Mouse (Mus musculus): ENCODE measurements at regions not wholly inside any gene's neighbourhood (a gene's known extent, or its start where the extent isn't known, plus 50 kb on each side); places are given as distances from the start of the nearest gene placed in this dataset.

DNA sequence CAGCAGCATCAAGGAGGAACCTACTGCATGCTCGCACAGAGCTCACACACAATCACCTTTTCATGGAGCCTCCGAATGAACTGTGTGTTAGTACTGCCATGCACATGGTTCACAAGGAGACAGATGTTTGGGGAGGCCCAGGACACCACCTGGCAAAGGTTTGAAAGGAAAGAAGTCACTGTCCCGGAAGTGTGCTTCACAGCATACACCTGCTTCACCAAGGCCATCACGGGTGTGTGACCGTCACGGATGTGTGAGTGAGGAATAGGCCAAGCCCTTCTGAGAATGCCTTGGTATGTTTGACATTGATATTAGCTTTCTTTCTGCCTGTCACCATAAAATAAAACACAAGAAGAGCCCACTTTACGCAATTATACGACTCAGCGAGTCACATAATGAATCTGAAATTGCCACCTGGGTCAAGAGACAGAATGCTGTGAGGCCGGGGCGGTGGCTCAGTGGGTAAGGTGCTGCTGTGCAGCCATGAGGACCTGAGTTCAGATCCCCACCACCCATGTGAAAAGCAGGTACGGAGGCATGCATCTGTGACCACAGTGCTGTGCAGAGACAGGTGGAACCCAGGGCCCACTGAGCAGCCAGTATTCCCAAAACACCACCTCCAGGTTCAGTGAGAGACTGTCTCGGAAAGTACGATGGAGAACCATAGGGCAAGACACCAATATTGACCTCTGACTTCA, 162.3 kb upstream of the Sh3bp4 start:
- peak; percentile 79 for DNase-seq

DNA sequence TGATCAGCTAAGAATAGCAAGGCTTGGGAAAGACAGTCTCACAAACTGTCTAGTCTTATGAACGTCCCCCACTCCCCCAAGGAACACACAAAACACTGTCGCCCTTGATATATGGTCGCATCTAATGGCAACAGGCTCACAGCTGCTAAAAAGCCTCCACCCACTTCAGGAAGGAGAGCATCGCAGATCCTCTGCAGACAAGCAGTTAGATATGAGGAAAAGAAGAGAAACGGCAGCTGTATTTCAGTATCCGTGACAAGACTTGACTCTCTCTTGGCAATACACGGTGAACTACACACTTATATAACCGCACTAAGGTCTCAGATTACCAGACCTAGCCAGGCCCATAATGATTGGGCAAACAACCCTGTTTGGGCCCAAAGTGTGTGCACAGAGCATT, 161.5 kb upstream of the Sh3bp4 start:
- DNase-seq, result peak; percentile 72

DNA sequence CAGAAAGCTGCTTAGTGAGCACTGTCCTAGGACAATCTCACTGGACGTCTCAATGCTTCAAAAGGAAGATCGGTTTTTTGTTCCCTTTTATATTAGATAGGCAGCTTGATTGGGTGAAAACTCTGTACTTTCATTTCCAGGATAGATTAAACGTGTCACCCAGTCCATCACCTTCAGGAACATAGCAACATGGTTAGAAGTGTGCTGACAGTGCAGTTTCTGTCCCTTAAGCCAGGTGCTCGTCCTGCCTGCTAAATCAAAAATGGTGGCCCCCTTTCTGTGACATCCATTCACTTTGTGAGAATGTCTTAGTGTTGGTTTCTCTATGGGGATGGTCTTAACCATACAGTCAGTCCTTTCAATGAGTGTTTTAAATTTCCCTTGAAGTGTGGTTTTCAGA, 160.9 kb upstream of the Sh3bp4 start:
- DNase-seq, result no peak

DNA sequence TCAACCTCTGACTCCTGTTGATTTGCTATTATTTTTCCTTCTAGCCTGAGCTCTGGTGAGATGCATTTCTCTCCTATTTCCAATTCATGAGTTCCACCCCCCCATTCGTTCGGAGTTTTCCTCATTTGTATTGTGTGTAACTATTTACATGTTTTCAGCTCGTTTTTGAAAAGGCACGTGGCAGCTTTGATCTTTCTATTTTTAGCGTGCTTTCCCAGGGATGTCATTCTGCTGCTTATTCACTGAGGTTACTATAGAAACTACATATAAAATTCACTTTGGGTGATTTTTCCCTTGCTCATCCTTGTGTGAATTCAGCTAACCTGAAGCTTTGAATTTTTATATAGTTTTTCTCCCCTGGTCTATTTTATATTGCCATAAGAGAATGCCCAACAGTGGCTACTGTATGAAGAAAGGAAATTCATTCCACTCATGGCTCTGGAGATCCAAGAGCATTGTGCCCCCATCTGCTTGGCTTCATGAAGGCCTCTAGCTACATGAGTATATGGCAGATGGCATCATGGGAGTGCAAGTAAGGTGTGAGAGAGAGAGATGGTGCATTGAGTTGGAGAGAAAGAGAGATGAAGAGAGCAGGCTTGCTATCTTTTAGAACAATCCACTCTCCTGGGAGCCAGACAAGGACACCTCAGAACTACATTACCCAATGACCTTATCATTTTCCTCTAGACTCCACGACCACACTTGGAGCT, 160.2 kb upstream of the Sh3bp4 start:
- no peak for DNase-seq

DNA sequence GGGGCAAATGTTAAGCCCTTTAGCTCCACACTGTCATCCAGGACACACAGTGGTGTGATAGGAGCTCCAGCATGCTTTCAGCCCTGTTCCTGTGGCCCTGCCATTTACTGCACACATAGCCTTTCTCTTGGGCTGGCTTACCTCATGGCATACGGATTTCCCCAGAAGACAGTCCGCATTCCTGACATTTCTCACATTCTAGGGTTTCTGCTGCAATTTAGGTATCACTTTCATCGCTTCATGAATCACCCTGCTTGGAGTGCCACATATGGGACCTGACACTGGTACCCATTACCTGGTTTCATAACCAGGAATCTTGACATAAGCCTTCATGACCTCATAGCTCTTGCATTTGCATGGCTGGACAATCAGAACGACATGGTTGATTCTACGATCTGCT, 158.5 kb upstream of the Sh3bp4 start:
- no peak for DNase-seq

DNA sequence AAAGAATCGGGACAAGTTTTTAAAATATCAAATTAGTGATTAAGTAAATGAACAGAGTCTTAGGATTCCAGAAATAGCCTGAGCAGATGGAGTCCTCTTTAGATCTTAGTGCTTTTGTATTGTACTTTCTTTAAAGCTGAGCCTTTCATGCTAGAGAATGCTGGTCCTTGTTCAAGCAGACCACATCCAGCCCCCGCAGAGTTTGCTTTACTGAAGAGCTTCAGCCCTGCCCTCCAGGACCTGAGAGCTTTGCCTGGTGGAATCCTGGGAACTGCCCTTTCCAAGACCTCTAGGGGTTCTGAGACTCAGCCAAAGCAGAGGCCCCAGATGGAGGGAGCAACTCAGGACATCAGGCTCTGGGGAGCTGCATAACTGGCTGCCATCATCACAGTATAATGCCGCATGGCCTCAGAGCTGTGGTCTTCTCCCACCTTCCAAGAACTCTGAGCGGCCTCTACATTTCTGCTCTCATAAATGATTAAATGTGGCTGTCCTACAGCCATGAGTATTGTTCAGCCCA, 153.6 kb upstream of the Sh3bp4 start:
- DNase-seq, result peak; percentile 92

DNA sequence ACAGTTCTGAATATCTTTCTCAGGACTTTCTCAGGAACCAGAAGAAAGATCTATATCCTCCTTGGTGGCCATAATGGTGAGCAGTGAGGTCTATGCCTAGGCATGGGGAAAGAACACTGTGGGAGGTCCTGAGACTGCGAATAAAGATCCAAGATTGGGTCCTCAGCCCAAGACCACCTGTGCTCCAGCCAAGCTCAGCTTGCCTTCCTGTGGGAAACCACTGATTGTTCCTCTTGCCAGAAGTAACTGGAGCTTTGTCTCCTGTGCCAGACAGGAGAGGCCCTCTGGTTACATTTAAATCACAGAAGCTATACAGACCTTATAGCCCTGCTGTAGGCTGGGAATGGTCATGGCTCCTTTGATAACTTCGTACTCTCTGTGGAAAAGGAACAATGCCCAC, 148.8 kb upstream of the Sh3bp4 start:
- DNase-seq, result peak; percentile 65

DNA sequence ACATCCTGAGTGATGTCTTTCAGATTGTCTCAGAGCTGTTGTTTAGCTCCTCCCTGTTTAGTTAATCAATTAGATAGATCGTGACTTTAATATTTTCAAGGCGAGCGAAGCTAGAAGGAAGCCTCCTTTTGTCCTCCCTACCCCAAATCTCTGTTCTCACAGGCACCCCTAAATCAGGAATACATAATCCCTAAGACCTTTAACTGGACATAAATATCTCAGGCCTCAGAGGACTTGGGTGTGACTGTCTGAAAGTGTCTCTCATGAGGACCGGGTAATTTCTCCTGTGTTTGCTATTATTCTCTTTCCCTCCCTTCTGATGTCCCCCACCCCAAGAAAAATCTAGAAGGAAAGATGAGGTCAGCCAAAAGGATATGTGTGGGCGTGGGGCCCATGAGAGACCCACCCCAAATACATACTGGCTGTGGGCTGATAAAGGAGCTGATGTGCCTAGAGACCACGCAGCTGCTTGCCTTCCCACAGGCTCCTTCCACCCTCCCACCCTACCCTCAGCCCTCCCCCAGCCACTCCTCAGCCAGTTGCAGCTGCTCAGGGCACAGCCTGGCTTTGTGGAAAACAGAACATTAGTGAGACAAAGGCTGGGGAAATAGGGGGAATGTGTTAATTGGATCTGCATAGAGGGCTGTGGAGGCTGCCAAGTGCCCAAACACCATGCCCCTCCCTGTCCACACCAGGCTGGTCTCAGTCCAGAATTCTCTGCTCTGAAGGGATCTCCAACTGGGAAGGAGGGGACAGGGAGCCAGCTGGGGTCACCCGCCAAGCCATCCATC, 146.2 kb upstream of the Sh3bp4 start:
- DNase-seq, result peak; percentile 83

DNA sequence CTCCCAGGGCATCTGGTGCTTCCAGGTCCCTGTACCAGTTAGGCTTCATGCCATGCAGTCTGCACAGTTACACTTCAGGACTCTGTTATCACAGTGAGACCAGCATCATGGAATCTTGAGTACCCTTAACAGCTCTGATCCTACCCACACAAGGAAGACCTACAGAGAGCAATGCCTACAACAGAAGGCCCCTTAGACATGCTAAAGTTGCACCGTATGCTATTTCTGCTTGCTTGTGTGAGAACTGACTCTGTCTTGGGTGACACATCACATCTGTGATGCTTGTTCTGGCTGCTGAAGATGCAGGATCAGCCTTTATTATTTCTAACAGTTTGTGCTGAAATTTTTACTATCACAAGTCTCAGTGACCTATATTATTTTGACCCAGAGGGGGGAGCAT, 135.0 kb upstream of the Sh3bp4 start:
- DNase-seq, result no peak

DNA sequence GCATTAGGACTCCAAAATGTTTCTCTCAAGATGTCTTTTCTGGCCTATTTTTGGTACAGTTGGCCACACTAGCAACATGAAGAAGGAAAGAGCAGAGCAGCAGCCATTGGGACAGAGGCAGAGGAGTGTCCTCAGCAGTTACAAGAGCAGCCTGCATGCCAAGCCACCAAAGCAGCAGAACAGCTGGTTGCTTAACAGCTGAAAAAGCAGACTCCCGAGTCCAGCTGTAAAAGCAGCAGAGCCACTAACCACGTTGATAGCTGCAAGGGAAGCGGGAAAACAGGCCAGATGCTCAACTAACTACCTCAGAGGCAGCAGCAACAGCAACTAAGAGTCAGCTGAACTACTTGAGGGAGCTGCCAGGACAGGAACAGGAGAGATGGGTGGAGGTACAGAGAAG, 134.4 kb upstream of the Sh3bp4 start:
- DNase-seq, result peak; percentile 92

DNA sequence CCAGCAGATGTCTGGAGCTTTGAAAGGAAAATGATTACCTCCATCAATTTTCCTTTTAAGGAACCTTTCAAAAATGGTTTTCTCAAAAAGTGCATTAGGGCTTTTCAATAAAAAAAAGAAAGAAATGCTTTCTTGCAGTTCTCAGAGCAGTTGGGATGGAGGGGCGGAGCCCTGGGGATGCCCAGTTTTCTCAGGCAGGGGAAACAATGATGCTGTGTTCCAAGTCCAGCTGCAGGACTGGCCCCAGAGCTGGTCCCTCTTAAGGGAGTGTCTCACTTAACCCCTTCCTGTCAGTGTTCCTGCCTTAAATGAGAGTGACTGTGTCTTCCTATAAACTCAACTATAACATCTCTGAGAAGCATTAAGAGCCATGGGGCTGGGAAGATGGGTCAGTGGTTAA, 132.9 kb upstream of the Sh3bp4 start:
- no peak for DNase-seq

DNA sequence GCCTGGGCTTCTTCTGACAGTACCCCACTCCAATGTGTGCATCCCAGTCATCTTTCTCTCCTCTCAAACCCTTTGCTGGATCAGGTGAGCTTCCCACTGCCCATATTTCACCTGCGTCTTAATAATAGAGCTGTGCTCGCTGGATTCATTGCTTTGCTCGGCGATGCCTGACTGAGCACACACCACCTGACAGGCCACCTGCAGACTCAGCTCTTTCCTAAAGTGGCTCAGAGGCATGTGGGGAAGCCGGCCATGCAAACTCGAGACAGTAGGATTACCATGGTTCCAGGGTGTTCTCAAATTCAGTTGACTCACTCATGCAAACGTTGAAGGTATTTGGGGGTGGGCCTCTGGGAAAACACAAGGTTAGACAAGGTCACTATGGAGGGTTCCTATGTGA, 131.8 kb upstream of the Sh3bp4 start:
- DNase-seq, result peak; percentile 65

DNA sequence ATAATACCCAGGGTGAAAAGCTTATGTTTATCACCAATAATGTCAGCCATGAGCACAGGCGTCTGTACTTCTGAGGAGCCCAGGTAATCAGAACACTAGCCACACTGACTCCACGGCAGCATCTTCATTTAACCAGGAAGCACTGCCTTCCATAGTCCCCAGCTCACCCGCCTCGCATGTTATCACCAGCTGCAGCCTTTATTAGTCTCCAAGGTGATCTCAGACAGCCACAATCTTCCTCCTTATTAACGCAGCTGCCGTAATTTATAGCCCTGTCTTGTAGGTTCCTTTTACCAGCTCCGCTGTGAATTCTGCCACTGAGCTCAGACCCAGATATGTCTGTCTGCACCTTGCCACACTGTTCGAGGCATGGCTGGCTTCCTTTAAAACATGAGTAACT, 127.2 kb upstream of the Sh3bp4 start:
- DNase-seq, result no peak

DNA sequence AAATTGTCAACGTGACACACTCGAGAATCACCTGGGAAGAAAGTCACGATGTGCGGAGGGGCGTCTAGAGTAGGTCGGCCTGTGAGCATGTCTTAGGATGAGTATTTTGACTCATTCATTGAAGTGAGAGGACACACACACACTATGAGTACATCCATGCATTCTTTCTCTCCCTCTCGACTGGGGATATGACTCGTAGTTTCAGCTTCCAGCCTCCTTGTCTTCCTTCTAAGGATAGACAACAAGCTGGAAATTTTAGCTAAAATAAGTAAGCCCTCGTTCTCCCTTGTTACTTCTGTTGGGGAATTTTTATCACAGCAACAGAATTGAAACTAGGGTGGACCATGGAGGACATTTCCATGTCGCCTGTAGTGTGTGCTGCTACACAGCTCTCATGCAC, 124.3 kb upstream of the Sh3bp4 start:
- DNase-seq, result no peak

DNA sequence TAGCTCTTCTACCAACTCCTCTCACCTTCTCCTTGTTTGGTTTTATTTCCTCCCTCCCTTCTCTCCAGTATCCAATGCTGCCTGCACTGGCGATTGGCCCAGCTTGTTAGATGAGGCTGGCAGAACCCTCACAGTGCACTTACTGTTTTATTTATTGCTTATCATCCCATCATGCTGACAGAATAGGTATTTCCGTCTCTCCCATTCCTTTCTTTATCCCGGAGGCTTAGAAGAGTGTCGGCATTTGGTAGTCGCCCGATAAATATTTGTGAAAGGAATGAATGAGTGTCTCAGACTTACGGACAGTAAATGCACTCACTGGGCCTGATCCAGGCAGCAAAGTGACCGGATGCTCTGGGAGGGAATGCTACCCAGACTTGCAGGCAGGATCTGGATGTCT, 123.8 kb upstream of the Sh3bp4 start:
- no peak for DNase-seq

DNA sequence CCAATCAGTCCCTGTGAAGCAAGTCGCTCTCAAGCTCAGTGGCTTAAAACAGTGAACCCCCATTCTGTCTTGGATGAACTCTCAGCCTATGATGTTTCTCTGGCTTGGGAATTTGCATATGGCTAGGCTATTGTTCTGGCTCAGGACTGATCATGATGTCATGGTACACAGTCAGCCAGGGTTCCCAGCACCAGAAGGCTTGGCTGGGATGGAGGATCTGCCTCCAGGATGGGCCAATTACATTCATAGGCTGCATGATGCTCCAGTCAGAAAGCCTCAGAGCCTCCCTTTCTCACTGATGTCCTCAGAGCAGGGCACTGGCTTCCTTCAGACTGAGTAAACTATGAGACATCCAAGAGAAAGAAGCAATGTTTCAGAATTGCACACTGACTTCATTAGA, 120.3 kb upstream of the Sh3bp4 start:
- DNase-seq, result no peak

DNA sequence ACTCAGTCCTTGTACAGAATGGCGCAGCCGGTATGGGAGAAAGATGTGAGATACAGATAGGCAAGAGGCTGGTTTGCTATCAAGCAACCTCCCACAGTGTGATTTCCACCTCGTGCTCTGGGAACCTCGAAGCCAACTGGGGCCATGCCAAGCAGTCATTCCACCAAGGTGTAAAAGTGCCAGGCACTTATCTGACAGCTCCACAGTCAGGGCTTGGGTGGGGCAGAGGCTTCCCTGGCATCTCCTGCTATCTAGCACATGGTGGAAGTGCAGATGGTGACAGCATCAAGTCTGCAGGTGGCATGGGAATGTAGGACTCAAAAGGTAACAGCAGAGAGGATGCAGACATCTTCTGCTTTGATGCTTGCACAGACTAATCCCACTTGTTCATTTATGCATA, 116.7 kb upstream of the Sh3bp4 start:
- no peak for DNase-seq

DNA sequence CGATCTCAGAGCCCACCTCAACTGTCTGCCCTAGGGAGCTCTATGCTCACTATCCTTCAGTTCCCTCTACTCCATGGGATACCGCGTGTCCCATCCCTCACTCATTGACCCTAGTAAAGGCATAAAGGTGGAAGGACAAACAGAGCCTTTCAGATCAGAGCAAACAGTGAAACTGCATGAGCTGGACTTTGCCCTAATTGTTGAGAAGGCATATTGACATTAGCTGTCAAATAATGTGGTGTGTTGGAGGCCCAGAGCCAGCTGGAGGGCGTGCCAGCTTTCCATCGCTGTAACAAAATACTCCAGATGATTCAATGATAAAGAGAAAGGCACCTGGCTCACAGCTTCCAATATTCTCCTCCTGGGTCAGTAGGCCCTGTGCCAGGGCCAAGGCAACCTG, 115.4 kb upstream of the Sh3bp4 start:
- no peak for DNase-seq

DNA sequence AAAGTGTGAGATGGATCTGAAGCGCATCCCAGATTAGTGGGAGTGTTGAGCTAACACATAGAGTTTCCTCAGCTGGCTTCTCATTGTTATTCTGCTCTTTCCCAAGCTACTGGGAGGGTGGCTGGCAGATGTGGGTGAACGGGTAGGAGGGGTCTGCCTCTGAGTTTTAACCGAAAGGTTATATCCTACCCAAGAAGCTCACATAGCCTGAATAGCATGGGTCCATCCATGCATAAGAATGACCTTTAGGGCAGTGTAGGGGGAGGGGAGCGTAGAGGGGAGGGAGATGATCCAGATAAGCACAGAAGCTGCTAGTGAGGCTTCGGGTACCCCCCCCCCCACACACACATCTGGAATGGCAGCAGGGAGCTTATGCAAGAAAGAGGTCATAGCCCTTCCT, 113.2 kb upstream of the Sh3bp4 start:
- DNase-seq, result no peak

DNA sequence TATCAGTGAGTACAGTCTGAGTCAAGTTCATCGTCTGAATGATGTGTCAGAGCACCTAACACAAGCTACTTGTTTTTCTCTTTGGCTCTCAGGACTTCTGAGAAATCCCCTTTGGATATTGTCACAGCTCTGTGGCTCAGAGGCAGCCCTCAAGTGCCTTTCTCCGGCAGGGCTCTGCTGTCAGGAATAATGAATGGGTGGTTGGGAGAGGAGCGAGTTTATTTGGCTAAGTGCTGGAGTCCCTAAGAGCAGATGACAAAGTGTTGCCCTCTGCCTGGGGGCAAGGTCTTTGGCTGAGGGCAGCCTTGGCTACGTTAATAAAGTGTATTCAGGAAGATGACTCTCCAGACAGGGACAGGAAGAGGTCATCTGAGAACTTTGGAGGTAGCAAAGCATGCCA, 110.5 kb upstream of the Sh3bp4 start:
- DNase-seq, result no peak

DNA sequence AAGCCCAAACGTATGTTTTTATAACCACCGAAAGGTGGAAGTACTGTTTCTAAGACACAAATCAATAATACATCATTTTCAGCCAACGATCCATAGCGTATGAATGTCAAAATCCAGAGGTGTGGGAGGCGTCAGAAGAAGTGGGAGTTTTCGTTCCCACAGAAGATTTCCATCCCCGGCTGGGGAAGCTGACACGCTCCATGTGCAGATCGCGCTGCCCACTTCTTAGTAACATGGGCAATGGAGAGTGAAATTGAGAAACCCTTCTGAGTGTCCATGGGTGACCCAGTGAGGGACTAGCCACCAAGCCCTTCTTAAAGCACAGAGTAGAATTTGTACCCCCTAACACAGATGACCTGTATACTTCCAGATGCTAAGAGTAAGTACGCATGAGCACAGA, 110.1 kb upstream of the Sh3bp4 start:
- DNase-seq, result no peak

DNA sequence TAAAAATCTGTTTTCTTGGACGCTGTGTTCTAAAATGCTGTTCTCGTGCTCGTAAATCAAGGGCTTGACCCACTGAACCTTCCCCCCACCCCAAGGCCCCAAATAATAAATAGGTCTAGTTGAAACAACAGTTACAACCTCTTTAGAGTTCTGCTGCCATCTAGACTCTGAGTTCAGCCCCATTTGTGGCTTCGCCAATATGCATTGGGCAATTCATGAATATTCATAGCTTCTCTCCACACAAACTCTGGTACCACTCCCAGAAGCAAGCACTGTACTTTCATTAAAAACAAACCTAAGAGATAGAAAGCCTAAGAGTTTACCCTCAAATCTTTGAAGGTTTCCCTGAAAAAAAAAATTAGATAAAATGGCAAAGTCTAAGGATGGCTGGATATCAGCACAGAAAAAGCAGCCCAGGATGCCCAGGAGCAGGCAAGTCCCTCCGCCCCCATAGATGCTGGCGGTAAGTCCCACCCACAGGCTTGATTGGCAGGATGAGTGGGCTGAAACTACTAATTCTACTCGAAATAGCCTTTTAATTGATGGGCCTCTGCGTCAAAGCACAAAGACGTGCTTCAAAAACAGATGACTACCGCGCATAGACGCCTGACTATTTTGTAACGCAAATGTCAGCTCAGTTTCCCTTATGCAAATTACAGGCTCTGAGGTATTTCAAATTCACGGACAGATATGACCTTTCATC, 106.0 kb upstream of the Sh3bp4 start:
- no peak for DNase-seq

DNA sequence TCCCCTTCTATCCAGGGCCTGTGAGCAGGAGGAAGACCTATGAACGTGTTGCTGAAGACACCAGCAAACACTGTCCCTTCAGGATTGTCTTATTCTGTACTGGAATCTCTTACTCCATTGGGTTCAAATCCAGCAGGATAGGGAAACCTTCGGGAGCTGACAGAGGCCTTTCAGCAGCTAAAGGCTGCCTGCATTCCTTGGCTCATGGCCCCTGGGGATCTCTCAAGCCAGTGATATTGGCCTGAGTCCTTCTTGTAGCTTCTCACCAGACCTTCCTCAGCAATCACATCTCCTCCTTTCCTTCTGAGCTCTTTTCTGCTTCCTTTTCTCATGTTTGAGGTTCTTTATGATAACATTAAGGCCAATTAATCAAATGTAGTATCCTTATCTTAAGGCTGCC, 103.8 kb upstream of the Sh3bp4 start:
- peak; percentile 94 for DNase-seq

Data from heart, adult 11 months (tissue).